Mouse (Mus musculus) embryonic facial prominence, embryonic 15.5 days (tissue): Measurements from ENCODE around the gene Lmbrd2. TPM values are rescaled to one million over a fixed set of nuclear protein-coding genes. Genes with fewer than 3 reads are reported as not detected.
A peak's percentile ranks its signal among the peaks of the same experiment; 100 is the strongest.

Experiments used
- ATAC-seq: fragments of 200-750 bp; cut with Nextera tagmentation; 2 replicates; pipeline ENCODE4 v1.8.0; 2017; ENCODE audit warnings: low read depth, moderate TSS enrichment; ENCODE audit not compliant: insufficient number of reproducible peaks, low FRiP score, low TSS enrichment
- H3K27ac ChIP-seq: fragments of 300-500 bp; sonication (generic); replicated peaks from 2 replicates; pipeline ENCODE4 v1.5.1; 2015; ENCODE audit warnings: mild to moderate bottlenecking, inconsistent platforms
- H3K27me3 ChIP-seq: fragments of 300-500 bp; sonication (generic); 2 replicates; pipeline ENCODE4 v1.6.1; 2015; ENCODE audit warnings: inconsistent platforms
- H3K36me3 ChIP-seq: fragments of 300-500 bp; sonication (generic); 2 replicates; pipeline ENCODE4 v1.6.1; 2015; ENCODE audit warnings: mild to moderate bottlenecking, inconsistent platforms
- H3K4me1 ChIP-seq: fragments of 300-500 bp; sonication (generic); 2 replicates; pipeline ENCODE4 v1.6.1; 2015; ENCODE audit warnings: inconsistent platforms
- H3K4me2 ChIP-seq: fragments of 300-500 bp; sonication (generic); replicated peaks from 2 replicates; pipeline ENCODE4 v1.6.1; 2015; ENCODE audit warnings: mild to moderate bottlenecking, inconsistent platforms
- H3K4me3 ChIP-seq: fragments of 300-500 bp; sonication (generic); replicated peaks from 2 replicates; pipeline ENCODE4 v1.5.1; 2015; ENCODE audit warnings: mild to moderate bottlenecking, inconsistent platforms
- H3K9ac ChIP-seq: fragments of 300-500 bp; sonication (generic); 2 replicates; pipeline ENCODE4 v1.6.1; 2015; ENCODE audit warnings: inconsistent platforms
- H3K9me3 ChIP-seq: fragments of 300-500 bp; sonication (generic); replicated peaks from 2 replicates; pipeline ENCODE4 v1.6.1; 2016; ENCODE audit warnings: inconsistent platforms
- WGBS: fragments of 180-500 bp; shearing (Covaris S2); methylation state at CpG from one replicate; pipeline ENCODE4 v1.1.7; 2015; 5-methylcytosine and 5-hydroxymethylcytosine counted together
- polyA plus RNA-seq: library from polyadenylated mRNA; unstranded; fragments of >200 nt; fragmentation: Nextera tagmentation; extraction: Ambion mirVana; gene quantifications from 2 replicates; pipeline ENCODE4 v1.2.1, GENCODE M21; 2015

Lmbrd2 gene
- polyA plus RNA-seq, 1 experiment from 2014 or later: 2.2 TPM

DNA sequence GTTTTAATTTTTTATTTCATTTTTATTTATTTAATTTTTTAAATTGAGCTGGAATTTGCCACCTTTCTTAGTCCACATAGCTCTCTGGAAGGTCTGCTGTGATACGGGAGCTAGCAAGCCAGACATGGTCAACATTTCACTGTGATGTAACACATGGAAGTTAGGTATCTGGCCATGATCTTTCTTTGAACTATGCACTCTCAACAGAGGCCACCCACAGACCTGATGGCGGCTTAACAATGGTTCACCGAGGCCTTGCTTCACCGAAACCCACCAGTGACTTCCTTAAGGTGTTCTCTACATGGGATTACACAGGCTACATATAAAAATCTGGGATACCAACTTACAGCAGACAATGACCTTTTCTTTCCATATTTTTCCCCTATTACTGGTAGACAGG lies 26.2 kb upstream of the Lmbrd2 start:
- Histone ChIP-seq H3K4me1 (no peaks in the 10 kb centered on the region), H3K27me3 (no peaks in the 10 kb centered on the region), H3K27ac (no peak overlapping the region), H3K9me3 (no peaks in the 10 kb centered on the region), H3K9ac (no peak overlapping the region), H3K36me3 (peaks cover 69% of the 10 kb centered on the region), H3K4me2 (no peak overlapping the region), H3K4me3 (no peak overlapping the region)
- ATAC-seq: no peak
- whole genome bisulfite sequencing: 90% methylated on average over 4 of the region's 4 CpGs

DNA sequence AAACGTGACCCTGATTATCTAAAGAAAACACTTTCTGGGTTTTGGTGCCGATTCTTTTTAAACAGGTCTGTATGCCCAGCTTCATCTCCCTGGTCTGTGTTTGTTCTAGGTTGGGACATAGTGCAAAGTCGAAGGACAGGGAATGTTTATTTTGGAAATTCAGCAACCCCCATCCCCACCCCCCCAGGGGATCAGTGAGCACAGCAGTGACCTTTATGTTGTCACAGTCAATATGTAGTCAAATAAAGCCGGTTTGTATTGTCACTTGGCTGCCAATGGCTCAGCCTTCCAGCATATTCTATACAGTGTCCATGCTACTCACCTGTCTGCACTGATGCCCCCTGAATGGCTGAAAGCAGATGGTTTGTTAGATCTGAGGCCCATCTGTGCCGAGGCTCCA lies 25.8 kb upstream of the Lmbrd2 start:
- H3K4me1 ChIP-seq: no peaks in the 10 kb centered on the region
- ATAC-seq: no peak
- WGBS: 64% methylated on average over 5 of the region's 5 CpGs
- no peaks in the 10 kb centered on the region for H3K9me3 ChIP-seq
- H3K36me3 ChIP-seq: peaks cover 74% of the 10 kb centered on the region
- no peaks in the 10 kb centered on the region for H3K27me3 ChIP-seq
- no peak overlapping the region for H3K27ac ChIP-seq
- no peak overlapping the region for H3K9ac ChIP-seq
- H3K4me2 ChIP-seq: no peak overlapping the region
- H3K4me3 ChIP-seq: no peak overlapping the region

GRCm38 (mm10) chr15:9118852-9119251 lies 21.5 kb upstream of the Lmbrd2 start:
- no peaks in the 10 kb centered on the region for H3K4me1 ChIP-seq
- H3K9ac ChIP-seq: no peak overlapping the region
- peaks cover 88% of the 10 kb centered on the region for H3K36me3 ChIP-seq
- H3K4me2 ChIP-seq: no peak overlapping the region
- no peaks in the 10 kb centered on the region for H3K27me3 ChIP-seq
- 91% methylated on average over 4 of the region's 4 CpGs for WGBS
- ATAC-seq: no peak
- no peak overlapping the region for H3K27ac ChIP-seq
- H3K9me3 ChIP-seq: no peaks in the 10 kb centered on the region
- no peak overlapping the region for H3K4me3 ChIP-seq

DNA sequence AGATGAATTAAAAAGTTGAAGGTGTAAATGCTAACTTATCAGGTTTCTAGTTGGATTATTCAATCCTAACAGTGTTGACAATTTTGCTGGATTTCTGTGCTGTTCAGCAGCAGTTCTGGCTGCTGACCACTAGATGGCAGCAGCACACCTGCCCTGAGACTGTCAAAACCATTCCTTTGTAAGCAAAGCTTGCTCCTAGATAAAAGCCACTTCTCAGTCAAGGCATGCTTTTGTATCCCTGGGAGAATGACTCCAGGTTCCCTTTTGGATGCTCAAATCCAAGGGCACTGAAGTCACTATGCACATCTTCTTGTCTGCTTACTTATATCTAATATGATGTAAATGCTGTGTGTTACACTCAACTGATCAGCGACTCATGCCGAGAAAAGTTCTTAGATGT lies 20.3 kb upstream of the Lmbrd2 start:
- Histone ChIP-seq H3K27me3 (no peaks in the 10 kb centered on the region), H3K4me3 (no peak overlapping the region), H3K9me3 (no peaks in the 10 kb centered on the region), H3K36me3 (peaks cover 85% of the 10 kb centered on the region), H3K9ac (no peak overlapping the region), H3K27ac (no peak overlapping the region), H3K4me2 (no peak overlapping the region), H3K4me1 (no peaks in the 10 kb centered on the region)
- WGBS: 92% methylated on average over 2 of the region's 2 CpGs
- no peak for ATAC-seq

GRCm38 (mm10) chr15:9122989-9123388 lies 17.4 kb upstream of the Lmbrd2 start:
- Histone ChIP-seq H3K27ac (no peak overlapping the region), H3K4me3 (no peak overlapping the region), H3K9ac (no peak overlapping the region), H3K9me3 (no peaks in the 10 kb centered on the region), H3K36me3 (peaks cover 74% of the 10 kb centered on the region), H3K4me2 (no peak overlapping the region), H3K27me3 (no peaks in the 10 kb centered on the region), H3K4me1 (no peaks in the 10 kb centered on the region)
- WGBS: 92% methylated on average over 4 of the region's 4 CpGs
- ATAC-seq: no peak

- Histone ChIP-seq H3K9me3 (no peaks in the 10 kb centered on the region), H3K4me3 (no peak overlapping the region), H3K27me3 (no peaks in the 10 kb centered on the region), H3K4me2 (no peak overlapping the region), H3K27ac (no peak overlapping the region), H3K36me3 (peaks cover 72% of the 10 kb centered on the region), H3K9ac (no peak overlapping the region), H3K4me1 (no peaks in the 10 kb centered on the region)
- no peak for ATAC-seq
- 93% methylated on average over 21 of the region's 21 CpGs for WGBS
Observed at GRCm38 (mm10) chr15:9124856-9125255, 15.5 kb upstream of the Lmbrd2 start.

DNA sequence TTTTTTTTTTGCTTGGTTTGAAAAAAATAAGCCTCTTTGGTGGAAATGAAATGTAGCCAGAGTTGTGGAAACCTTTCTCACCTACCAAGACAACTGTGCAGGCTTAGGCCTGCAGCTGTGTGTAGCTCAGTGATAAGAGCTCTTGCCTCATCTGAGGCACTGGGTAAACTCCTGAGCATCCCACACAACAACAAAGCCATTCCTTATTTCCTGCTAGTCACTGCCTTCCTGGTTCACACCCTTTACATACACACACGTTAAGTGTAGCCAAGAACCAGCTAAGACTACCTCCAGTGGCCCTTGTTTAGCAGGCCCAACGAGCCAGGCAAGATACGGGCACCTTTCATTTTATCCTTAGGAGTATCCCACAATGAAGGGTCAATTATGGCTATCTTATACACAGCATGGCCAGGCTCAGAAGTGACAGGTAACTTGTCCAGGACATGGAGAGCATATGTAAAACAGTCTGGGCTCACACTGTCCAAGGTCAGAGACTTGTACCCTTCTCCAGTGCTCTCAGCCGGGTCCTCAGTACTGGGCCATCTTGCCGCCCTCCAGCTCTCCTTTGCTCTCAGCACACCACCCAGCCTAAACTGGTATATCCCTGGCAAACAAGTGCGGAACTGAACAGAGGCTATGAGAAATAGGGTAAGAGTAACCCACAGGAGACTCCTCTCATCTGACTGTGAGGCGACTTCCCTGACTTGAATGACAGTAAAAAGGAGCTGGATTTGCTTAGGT lies 13.1 kb upstream of the Lmbrd2 start:
- H3K4me1 ChIP-seq: peaks cover 8% of the 10 kb centered on the region
- 84% methylated on average over 7 of the region's 7 CpGs for WGBS
- H3K9me3 ChIP-seq: no peaks in the 10 kb centered on the region
- H3K4me3 ChIP-seq: no peak overlapping the region
- no peak overlapping the region for H3K9ac ChIP-seq
- peaks cover 65% of the 10 kb centered on the region for H3K36me3 ChIP-seq
- no peak for ATAC-seq
- H3K27me3 ChIP-seq: no peaks in the 10 kb centered on the region
- H3K4me2 ChIP-seq: no peak overlapping the region
- H3K27ac ChIP-seq: no peak overlapping the region

- Histone ChIP-seq H3K36me3 (peaks cover 48% of the 10 kb centered on the region), H3K9ac (no peak overlapping the region), H3K4me1 (peaks cover 30% of the 10 kb centered on the region), H3K9me3 (no peaks in the 10 kb centered on the region), H3K27me3 (no peaks in the 10 kb centered on the region), H3K4me3 (no peak overlapping the region), H3K27ac (peak overlapping the region; percentile 72), H3K4me2 (no peak overlapping the region)
- WGBS: 45% methylated on average over 9 of the region's 9 CpGs
- peak; percentile 26; the same call in 1 of the 2 replicates for ATAC-seq
Observed at GRCm38 (mm10) chr15:9130772-9131498, 9.4 kb upstream of the Lmbrd2 start.

DNA sequence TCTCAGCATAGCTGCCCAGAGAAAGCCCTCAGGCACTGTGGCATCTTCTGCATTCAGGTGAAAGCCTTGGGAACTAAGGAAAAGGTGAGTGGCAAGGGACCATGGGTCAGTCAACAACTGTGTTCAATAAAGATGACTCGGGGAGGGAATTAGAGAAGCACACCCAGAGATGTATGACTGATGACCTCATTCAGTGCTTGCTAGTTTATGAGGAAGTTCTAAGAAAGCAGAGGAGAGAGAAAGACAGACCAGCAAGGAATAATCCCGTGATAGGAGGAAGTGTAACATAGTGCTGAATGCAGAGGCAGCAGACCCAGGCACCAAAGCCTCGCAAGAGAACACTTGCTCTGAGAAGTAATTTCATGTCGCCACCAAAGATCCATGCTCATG lies 8.9 kb upstream of the Lmbrd2 start:
- H3K27ac ChIP-seq: peak overlapping the region; percentile 72
- 54% methylated on average over 4 of the region's 4 CpGs for WGBS
- peaks cover 49% of the 10 kb centered on the region for H3K36me3 ChIP-seq
- H3K4me1 ChIP-seq: peaks cover 30% of the 10 kb centered on the region
- no peak overlapping the region for H3K4me2 ChIP-seq
- H3K9ac ChIP-seq: no peak overlapping the region
- no peak for ATAC-seq
- H3K9me3 ChIP-seq: no peaks in the 10 kb centered on the region
- H3K27me3 ChIP-seq: no peaks in the 10 kb centered on the region
- H3K4me3 ChIP-seq: no peak overlapping the region

GRCm38 (mm10) chr15:9132693-9133443 lies 7.5 kb upstream of the Lmbrd2 start:
- Histone ChIP-seq H3K36me3 (peaks cover 49% of the 10 kb centered on the region), H3K27me3 (no peaks in the 10 kb centered on the region), H3K4me1 (peaks cover 39% of the 10 kb centered on the region), H3K4me2 (no peak overlapping the region), H3K27ac (peak overlapping the region; percentile 49), H3K9me3 (no peaks in the 10 kb centered on the region), H3K9ac (no peak overlapping the region), H3K4me3 (no peak overlapping the region)
- ATAC-seq: no peak
- WGBS: 66% methylated on average over 13 of the region's 13 CpGs

- Histone ChIP-seq H3K9ac (no peak overlapping the region), H3K27me3 (no peaks in the 10 kb centered on the region), H3K4me3 (no peak overlapping the region), H3K4me1 (peaks cover 58% of the 10 kb centered on the region), H3K36me3 (peaks cover 32% of the 10 kb centered on the region), H3K4me2 (no peak overlapping the region), H3K9me3 (no peaks in the 10 kb centered on the region), H3K27ac (peak overlapping the region; percentile 63)
- peak; percentile 56 for ATAC-seq
- 26% methylated on average over 6 of the region's 6 CpGs for WGBS
Observed at GRCm38 (mm10) chr15:9134891-9135507, 5.4 kb upstream of the Lmbrd2 start.
